Mouse (Mus musculus) fibroblast of lung, adult 2 months (primary cell): ENCODE measurements around the gene Gm49337.

Source experiments
- DNase-seq: peaks from one replicate; pipeline ENCODE4 v3.0.0-alpha.2; 2011; ENCODE audit warnings: low read depth

Gene Gm49337

GRCm38 (mm10) chr4:116173072-116173471 is at the start of gene Gm49337, which contains the start of gene 1700042G07Rik:
Gene Gm49337 (plus strand): TSS chr4:116173384.
Gene 1700042G07Rik (plus strand): TSS chr4:116173372.
- no peak for DNase-seq

GRCm38 (mm10) chr4:116123602-116124519 is 49.3 kb upstream of the Gm49337 start, which contains the start of the genes Rad54l and Pomgnt1:
Gene Rad54l (minus strand): TSS chr4:116123690.
Gene Pomgnt1 (plus strand): TSS chr4:116123840.
- DNase-seq: peak; percentile 75

GRCm38 (mm10) chr4:116125803-116126386 is 47.3 kb upstream of the Gm49337 start:
- DNase-seq: no peak

GRCm38 (mm10) chr4:116127956-116128355 is 45.2 kb upstream of the Gm49337 start:
- DNase-seq: no peak

GRCm38 (mm10) chr4:116133126-116133525 is 40.1 kb upstream of the Gm49337 start:
- no peak for DNase-seq

- no peak for DNase-seq
These were observed 38.2 kb upstream of the Gm49337 start for GRCm38 (mm10) chr4:116134990-116135389.

- no peak for DNase-seq
These were observed 35.7 kb upstream of the Gm49337 start for GRCm38 (mm10) chr4:116137421-116137996.

- DNase-seq: no peak
These were observed 32.2 kb upstream of the Gm49337 start for GRCm38 (mm10) chr4:116140801-116141574.

GRCm38 (mm10) chr4:116141736-116142135 is 31.4 kb upstream of the Gm49337 start:
- no peak for DNase-seq

GRCm38 (mm10) chr4:116142269-116142668 is 30.9 kb upstream of the Gm49337 start:
- DNase-seq: no peak

- DNase-seq: no peak
These were observed 29.8 kb upstream of the Gm49337 start for GRCm38 (mm10) chr4:116143317-116143811.

- DNase-seq: no peak
These were observed 29.1 kb upstream of the Gm49337 start for GRCm38 (mm10) chr4:116143891-116144717.

GRCm38 (mm10) chr4:116149812-116150155 is 23.4 kb upstream of the Gm49337 start:
- DNase-seq: no peak

- no peak for DNase-seq
These were observed 22.9 kb upstream of the Gm49337 start for GRCm38 (mm10) chr4:116150156-116150861.

GRCm38 (mm10) chr4:116150862-116151221 is 22.3 kb upstream of the Gm49337 start:
- DNase-seq: no peak

- DNase-seq: no peak
These were observed 21.9 kb upstream of the Gm49337 start, which contains the start of gene Lurap1 for GRCm38 (mm10) chr4:116151238-116151637. Gene Lurap1 (minus strand): TSS chr4:116151338.

- DNase-seq: no peak
These were observed 20.5 kb upstream of the Gm49337 start for GRCm38 (mm10) chr4:116152702-116153101.

- DNase-seq: no peak
These were observed 15.3 kb upstream of the Gm49337 start for GRCm38 (mm10) chr4:116157882-116158281.

- DNase-seq: no peak
These were observed 13.3 kb upstream of the Gm49337 start for GRCm38 (mm10) chr4:116159912-116160311.

GRCm38 (mm10) chr4:116160769-116161168 is 12.4 kb upstream of the Gm49337 start:
- no peak for DNase-seq
